Comparison of ENCODE assay signal across 17 mouse cellular contexts in the genomic region with DNA sequence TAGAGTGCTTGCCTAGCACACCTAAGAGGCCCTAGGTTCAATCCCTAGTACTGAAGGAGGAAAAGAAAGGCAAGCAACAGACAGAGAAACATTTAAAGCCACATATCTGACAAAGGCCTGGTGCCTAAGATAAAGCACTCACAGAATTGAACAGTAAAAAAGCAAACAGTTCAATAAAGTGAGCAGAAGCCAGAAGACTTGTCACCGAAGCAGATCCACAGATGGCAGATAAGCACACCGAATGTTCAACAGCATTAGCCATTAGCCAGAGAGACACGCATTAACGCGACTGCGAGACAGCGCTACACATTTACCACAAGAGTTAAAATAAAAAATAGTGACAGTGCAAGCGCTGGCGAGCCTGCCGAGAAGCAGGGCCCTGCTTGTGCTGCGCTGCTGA. TPM values are rescaled to one million over a fixed set of nuclear protein-coding genes. Genes with fewer than 3 reads are reported as not detected.
DNase-seq lines count a peak whose midpoint lies in the region; ATAC-seq lines count a peak whose summit lies in the region.
"Had no signal": no experiment of that assay in that cellular context is flagged by ENCODE, and none has a peak within 500 bp of the region (broad histone marks: within the 10 kb centered on the region; RNA-seq: fewer than 3 reads in every experiment).

No protein-coding gene starts in this region.

- H3K27ac ChIP-seq in heart, embryonic 11.5 days (ENCODE audit: low read depth, low read length): 0 out of 2 replicates have a peak overlapping the region, but pooled peaks have one; percentile 25
- no peak overlapping the region for H3K27ac ChIP-seq in heart, embryonic 12.5 days (ENCODE audit: poor library complexity, severe bottlenecking)
- peak overlapping the region; percentile 91 for H3K27ac ChIP-seq in liver, embryonic 15.5 days (replicated peaks)
- H3K27ac ChIP-seq: limb, embryonic 12.5 days had no signal

- WGBS in heart, embryonic 11.5 days (ENCODE audit: insufficient replicate concordance): 75% methylated on average over 11 of the region's 11 CpGs
- 75% methylated on average over 11 of the region's 11 CpGs for WGBS in heart, embryonic 12.5 days
- WGBS in liver, embryonic 15.5 days (ENCODE audit: insufficient replicate concordance): 13% methylated on average over 11 of the region's 11 CpGs

- H3K4me1 ChIP-seq in heart, embryonic 11.5 days (ENCODE audit: control insufficient read depth, insufficient read depth, low read length): peaks cover 70% of the 10 kb centered on the region
- peaks cover 84% of the 10 kb centered on the region for H3K4me1 ChIP-seq in heart, embryonic 12.5 days (replicated peaks)
- peaks cover 99% of the 10 kb centered on the region for H3K4me1 ChIP-seq in liver, embryonic 15.5 days (replicated peaks)

- H3K4me2 ChIP-seq in heart, embryonic 11.5 days: no peak overlapping the region
- no peak overlapping the region for H3K4me2 ChIP-seq in heart, embryonic 12.5 days
- peak overlapping the region; percentile 66 for H3K4me2 ChIP-seq in liver, embryonic 15.5 days
- H3K4me2 ChIP-seq: limb, embryonic 12.5 days had no signal

- DNase-seq in thymus, postnatal 0 days (ENCODE audit: low spot score): peak; percentile 37
- no peak for DNase-seq in thymus, postnatal 25 days
- no peak for DNase-seq in frontal cortex, adult 2 months (ENCODE audit: extremely low spot score in 1 of 2, low spot score in 1 of 2)
- DNase-seq in adrenal gland, postnatal 4 days (ENCODE audit: low spot score in 2 of 2): no peak
- no peak for DNase-seq in retina, postnatal 1 day
- DNase-seq: adrenal gland, adult 8-10 months; cerebellum, adult 8-10 months; right cerebral cortex, postnatal 14 days had no signal

- no peaks in the 10 kb centered on the region for H3K9me3 ChIP-seq in heart, embryonic 11.5 days (replicated peaks; ENCODE audit: control insufficient read depth, low read length)
- no peaks in the 10 kb centered on the region for H3K9me3 ChIP-seq in heart, embryonic 12.5 days (replicated peaks)
- H3K9me3 ChIP-seq in liver, embryonic 15.5 days (replicated peaks): no peaks in the 10 kb centered on the region
- H3K9me3 ChIP-seq: limb, embryonic 12.5 days had no signal

- H3K9ac ChIP-seq in heart, embryonic 11.5 days (ENCODE audit: low read depth, low read length): no peak overlapping the region
- H3K9ac ChIP-seq in heart, embryonic 12.5 days: no peak overlapping the region
- H3K9ac ChIP-seq in liver, embryonic 15.5 days: peak overlapping the region; percentile 30; the same call in 1 of the 2 replicates
- H3K9ac ChIP-seq: limb, embryonic 12.5 days had no signal

- no peaks in the 10 kb centered on the region for H3K27me3 ChIP-seq in heart, embryonic 11.5 days (ENCODE audit: control insufficient read depth, insufficient read depth, low read length)
- H3K27me3 ChIP-seq in heart, embryonic 12.5 days (replicated peaks): no peaks in the 10 kb centered on the region
- H3K27me3 ChIP-seq in liver, embryonic 15.5 days: no peaks in the 10 kb centered on the region
- H3K27me3 ChIP-seq: limb, embryonic 12.5 days had no signal

- no peaks in the 10 kb centered on the region for H3K36me3 ChIP-seq in heart, embryonic 11.5 days (ENCODE audit: control insufficient read depth, insufficient read depth, low read length)
- no peaks in the 10 kb centered on the region for H3K36me3 ChIP-seq in heart, embryonic 12.5 days
- peaks cover 9% of the 10 kb centered on the region; the same call in 1 of the 2 replicates for H3K36me3 ChIP-seq in liver, embryonic 15.5 days (replicated peaks)

- ATAC-seq in heart, embryonic 11.5 days (replicated peaks; ENCODE audit: insufficient number of reproducible peaks, low FRiP score, low TSS enrichment): no peak
- no peak for ATAC-seq in heart, embryonic 12.5 days (ENCODE audit: insufficient number of reproducible peaks, low FRiP score)
- ATAC-seq in liver, embryonic 15.5 days (ENCODE audit: insufficient read depth): 0 out of 2 replicates have a peak, but pooled peaks have one; percentile 1
- ATAC-seq: inflammation-experienced regulatory T-cells, adult 6 months had no signal

- H3K4me3 ChIP-seq in heart, embryonic 11.5 days (ENCODE audit: low read depth, low read length): no peak overlapping the region
- H3K4me3 ChIP-seq in heart, embryonic 12.5 days: no peak overlapping the region
- H3K4me3 ChIP-seq in liver, embryonic 15.5 days (replicated peaks): peak overlapping the region; percentile 12; the same call in 1 of the 2 replicates
- H3K4me3 ChIP-seq: limb, embryonic 12.5 days had no signal

RNA-seq across cellular contexts. Expression of gene Samd4b, which starts 15.1 kb away (rescaled TPM):
- 22.2 and 22.8 TPM in 2 replicates for polyA plus RNA-seq in heart, embryonic 11.5 days (2014; fragmentation: Nextera tagmentation; extraction: Ambion mirVana)
- 29.0 and 29.5 TPM in 2 replicates for polyA plus RNA-seq in heart, embryonic 12.5 days (2016; fragmentation: Nextera tagmentation; extraction: Ambion mirVana)
- polyA plus RNA-seq in thymus, postnatal 0 days (2015; fragmentation: Nextera tagmentation; extraction: Ambion mirVana): 10.5 and 10.9 TPM in 2 replicates
- 5.6 and 6.6 TPM in 2 replicates for polyA plus RNA-seq in liver, embryonic 15.5 days (2015; fragmentation: Nextera tagmentation; extraction: Ambion mirVana)
- polyA plus RNA-seq in frontal cortex, adult 2 months (2012; rRNA removed): 62.4 and 66.9 TPM in 2 replicates
- 10 to 100 TPM; 56.0 to 59.0 TPM for total RNA-seq in adrenal gland, postnatal 4 days (2021)

RNA-seq across cellular contexts. Expression of gene Pak4, which starts 15.1 kb away (rescaled TPM):
- 25.4 and 27.6 TPM in 2 replicates for polyA plus RNA-seq in heart, embryonic 11.5 days (2014; fragmentation: Nextera tagmentation; extraction: Ambion mirVana)
- 32.7 TPM in 2 replicates for polyA plus RNA-seq in heart, embryonic 12.5 days (2016; fragmentation: Nextera tagmentation; extraction: Ambion mirVana)
- 15.4 and 20.3 TPM in 2 replicates for polyA plus RNA-seq in thymus, postnatal 0 days (2015; fragmentation: Nextera tagmentation; extraction: Ambion mirVana)
- 17.9 and 19.2 TPM in 2 replicates for polyA plus RNA-seq in liver, embryonic 15.5 days (2015; fragmentation: Nextera tagmentation; extraction: Ambion mirVana)
- 8.7 and 8.8 TPM in 2 replicates for polyA plus RNA-seq in frontal cortex, adult 2 months (2012; rRNA removed)
- total RNA-seq in adrenal gland, postnatal 4 days (2021): 10 to 100 TPM; 32.0 to 36.6 TPM

RNA-seq across cellular contexts. Expression of gene Nccrp1, which starts 35.8 kb away (rescaled TPM):
- not detected in 2 replicates for polyA plus RNA-seq in heart, embryonic 11.5 days (2014; fragmentation: Nextera tagmentation; extraction: Ambion mirVana)
- polyA plus RNA-seq in heart, embryonic 12.5 days (2016; fragmentation: Nextera tagmentation; extraction: Ambion mirVana): not detected in 2 replicates
- 0.27 and 0.64 TPM in 2 replicates for polyA plus RNA-seq in thymus, postnatal 0 days (2015; fragmentation: Nextera tagmentation; extraction: Ambion mirVana)
- polyA plus RNA-seq in liver, embryonic 15.5 days (2015; fragmentation: Nextera tagmentation; extraction: Ambion mirVana): not detected in 2 replicates
- 1.1 and 2.1 TPM in 2 replicates for polyA plus RNA-seq in frontal cortex, adult 2 months (2012; rRNA removed)
- total RNA-seq in adrenal gland, postnatal 4 days (2021): not detected
- total RNA-seq: adrenal gland, adult 8-10 months had no signal
- polyA plus RNA-seq: C2C12; embryonic facial prominence, embryonic 11.5 days; heart, embryonic 14.5 days; limb, embryonic 12.5 days had no signal

RNA-seq across cellular contexts. Expression of gene Sycn, which starts 42.2 kb away (rescaled TPM):
- not detected in 2 replicates for polyA plus RNA-seq in heart, embryonic 11.5 days (2014; fragmentation: Nextera tagmentation; extraction: Ambion mirVana)
- polyA plus RNA-seq in heart, embryonic 12.5 days (2016; fragmentation: Nextera tagmentation; extraction: Ambion mirVana): not detected in 2 replicates
- 0.27 and 1.1 TPM in 2 replicates for polyA plus RNA-seq in thymus, postnatal 0 days (2015; fragmentation: Nextera tagmentation; extraction: Ambion mirVana)
- polyA plus RNA-seq in liver, embryonic 15.5 days (2015; fragmentation: Nextera tagmentation; extraction: Ambion mirVana): 0.68 TPM in 1 of 2 replicates, not detected in the other
- 0.40 TPM in 1 of 2 replicates, not detected in the other for polyA plus RNA-seq in frontal cortex, adult 2 months (2012; rRNA removed)
- 100 to 1,000 TPM in 1 of 2 experiments, not detected in 1; 117 TPM for total RNA-seq in adrenal gland, postnatal 4 days (2021)
- total RNA-seq: adrenal gland, adult 8-10 months had no signal
- polyA plus RNA-seq: C2C12; embryonic facial prominence, embryonic 11.5 days; heart, embryonic 14.5 days; inflammation-experienced regulatory T-cells, adult 6 months; limb, embryonic 12.5 days had no signal

RNA-seq across cellular contexts. Expression of gene Acp7, which starts 48.3 kb away (rescaled TPM):
- polyA plus RNA-seq in heart, embryonic 11.5 days (2014; fragmentation: Nextera tagmentation; extraction: Ambion mirVana): 0.17 TPM in 1 of 2 replicates, not detected in the other
- polyA plus RNA-seq in heart, embryonic 12.5 days (2016; fragmentation: Nextera tagmentation; extraction: Ambion mirVana): not detected in 2 replicates
- polyA plus RNA-seq in thymus, postnatal 0 days (2015; fragmentation: Nextera tagmentation; extraction: Ambion mirVana): 0.06 and 0.07 TPM in 2 replicates
- polyA plus RNA-seq in liver, embryonic 15.5 days (2015; fragmentation: Nextera tagmentation; extraction: Ambion mirVana): not detected in 2 replicates
- polyA plus RNA-seq in frontal cortex, adult 2 months (2012; rRNA removed): 1.2 and 3.9 TPM in 2 replicates
- total RNA-seq in adrenal gland, postnatal 4 days (2021): not detected
- total RNA-seq: adrenal gland, adult 8-10 months had no signal
- polyA plus RNA-seq: C2C12; embryonic facial prominence, embryonic 11.5 days; heart, embryonic 14.5 days; inflammation-experienced regulatory T-cells, adult 6 months; large intestine, adult 2 months; limb, embryonic 12.5 days had no signal
